Mouse (Mus musculus): ENCODE data around the gene Lmnb2. TPM values are rescaled to one million over a fixed set of nuclear protein-coding genes. Genes with fewer than 3 reads are reported as not detected.

Lmnb2 gene
- polyA plus RNA-seq, 1 experiment from 2014 or later, result 30.9 TPM

DNA sequence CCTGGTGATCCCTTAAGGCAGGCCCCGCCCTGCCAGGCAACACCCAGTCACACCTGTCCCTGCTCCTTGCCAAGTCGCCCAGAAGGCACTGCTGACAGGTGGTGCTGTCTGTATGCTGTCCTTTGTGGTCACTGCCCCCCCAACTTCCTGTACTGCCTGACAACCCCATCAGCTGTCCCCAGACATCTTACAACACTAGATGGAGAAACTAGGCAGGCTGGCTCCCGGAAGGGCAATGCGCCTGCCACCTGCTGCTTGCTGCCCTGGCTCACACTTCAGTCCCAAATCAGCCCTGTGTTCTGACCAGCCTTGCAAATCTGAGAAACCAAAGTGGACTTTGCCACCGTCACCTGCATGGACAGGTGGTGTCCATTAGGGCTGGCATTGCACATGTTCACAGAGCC is 3.8 kb downstream of the Lmnb2 start:
- no peak overlapping the region for H3K9ac ChIP-seq (ENCODE audit: low read length)
- H3K4me3 ChIP-seq (ENCODE audit: low read depth, low read length), result no peak overlapping the region
- DNase-seq (ENCODE audit: low spot score) (no peak), ATAC-seq (replicated peaks; ENCODE audit: low FRiP score) (no peak)
- no peaks in the 10 kb centered on the region for H3K27me3 ChIP-seq (ENCODE audit: control insufficient read depth, insufficient read depth, low read length)
- no peak overlapping the region for H3K4me2 ChIP-seq (ENCODE audit: low read depth, low read length, severe bottlenecking)
- H3K4me1 ChIP-seq (replicated peaks; ENCODE audit: control insufficient read depth, insufficient read depth, low read length), result peaks cover 7% of the 10 kb centered on the region
- H3K9me3 ChIP-seq (ENCODE audit: control insufficient read depth, low read length), result no peaks in the 10 kb centered on the region
- H3K36me3 ChIP-seq (ENCODE audit: control insufficient read depth, insufficient read depth, low read length), result no peaks in the 10 kb centered on the region; the same call in 1 of the 2 replicates
- 88% methylated on average over 5 of the region's 5 CpGs for WGBS
- no peak overlapping the region for H3K27ac ChIP-seq (ENCODE audit: low read depth, low read length)

DNA sequence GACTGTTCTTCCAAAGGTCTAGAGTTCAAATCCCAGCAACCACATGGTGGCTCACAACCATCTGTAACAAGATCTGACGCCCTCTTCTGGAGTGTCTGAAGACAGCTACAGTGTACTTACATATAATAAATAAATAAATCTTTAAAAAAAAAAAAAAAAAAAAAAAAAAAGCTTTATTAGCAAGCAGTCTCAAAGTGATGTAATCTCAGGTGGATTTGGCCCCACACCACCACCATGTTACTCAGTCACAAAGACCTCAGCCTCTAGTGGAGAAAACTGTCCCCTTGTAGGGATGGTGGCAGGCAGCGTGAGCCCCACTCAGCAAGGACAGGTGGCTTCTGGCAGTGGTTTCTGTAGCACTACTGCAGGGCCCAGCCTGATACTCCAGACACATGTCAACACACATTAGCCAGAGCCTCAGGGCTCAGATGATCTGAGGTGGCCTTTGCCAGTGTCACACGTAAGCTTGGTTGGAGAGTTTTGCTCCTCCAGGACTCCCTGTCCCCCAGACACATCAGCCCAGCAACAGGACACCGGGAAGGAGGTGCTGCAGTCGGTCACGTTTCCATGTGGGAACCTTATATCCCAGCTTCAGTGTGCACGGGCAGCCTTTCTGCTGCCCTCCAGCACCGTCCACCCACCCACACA is 4.6 kb downstream of the Lmnb2 start:
- Histone ChIP-seq H3K9ac (ENCODE audit: low read length) (no peak overlapping the region), H3K27me3 (ENCODE audit: control insufficient read depth, insufficient read depth, low read length) (no peaks in the 10 kb centered on the region), H3K9me3 (ENCODE audit: control insufficient read depth, low read length) (no peaks in the 10 kb centered on the region), H3K4me3 (ENCODE audit: low read depth, low read length) (no peak overlapping the region), H3K36me3 (ENCODE audit: control insufficient read depth, insufficient read depth, low read length) (no peaks in the 10 kb centered on the region; the same call in 1 of the 2 replicates), H3K4me2 (ENCODE audit: low read depth, low read length, severe bottlenecking) (no peak overlapping the region), H3K27ac (ENCODE audit: low read depth, low read length) (no peak overlapping the region), H3K4me1 (replicated peaks; ENCODE audit: control insufficient read depth, insufficient read depth, low read length) (peaks cover 5% of the 10 kb centered on the region)
- WGBS, result 91% methylated on average over 7 of the region's 8 CpGs
- DNase-seq (ENCODE audit: low spot score), result no peak
- no peak for ATAC-seq (replicated peaks; ENCODE audit: low FRiP score)

DNA sequence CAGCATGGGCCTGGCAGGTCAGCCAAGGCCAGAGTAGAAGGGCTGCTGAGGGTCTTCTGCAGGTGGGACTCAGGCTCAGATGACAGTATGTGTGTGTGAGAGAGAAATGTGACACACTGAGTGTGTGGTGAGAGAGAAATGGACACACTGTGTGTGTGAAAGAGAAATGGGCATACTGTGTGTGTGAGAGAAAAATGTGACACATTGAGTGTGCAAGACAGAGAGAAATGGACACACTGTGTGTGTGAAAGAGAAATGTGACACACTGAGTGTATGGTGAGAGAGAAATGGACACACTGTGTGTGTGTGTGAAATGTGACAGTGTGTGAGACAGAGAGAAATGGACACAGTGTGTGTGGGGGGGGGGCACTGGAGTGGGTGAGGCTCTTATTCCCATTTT is 6.2 kb downstream of the Lmnb2 start:
- ATAC-seq (replicated peaks; ENCODE audit: low FRiP score), result no peak
- H3K4me2 ChIP-seq (ENCODE audit: low read depth, low read length, severe bottlenecking), result no peak overlapping the region
- H3K27me3 ChIP-seq (ENCODE audit: control insufficient read depth, insufficient read depth, low read length), result no peaks in the 10 kb centered on the region
- H3K4me1 ChIP-seq (replicated peaks; ENCODE audit: control insufficient read depth, insufficient read depth, low read length), result no peaks in the 10 kb centered on the region
- DNase-seq (ENCODE audit: low spot score), result no peak
- H3K9ac ChIP-seq (ENCODE audit: low read length), result no peak overlapping the region
- H3K27ac ChIP-seq (ENCODE audit: low read depth, low read length), result no peak overlapping the region
- no peak overlapping the region for H3K4me3 ChIP-seq (ENCODE audit: low read depth, low read length)
- no peaks in the 10 kb centered on the region for H3K9me3 ChIP-seq (ENCODE audit: control insufficient read depth, low read length)
- H3K36me3 ChIP-seq (ENCODE audit: control insufficient read depth, insufficient read depth, low read length), result peaks cover 7% of the 10 kb centered on the region

DNA sequence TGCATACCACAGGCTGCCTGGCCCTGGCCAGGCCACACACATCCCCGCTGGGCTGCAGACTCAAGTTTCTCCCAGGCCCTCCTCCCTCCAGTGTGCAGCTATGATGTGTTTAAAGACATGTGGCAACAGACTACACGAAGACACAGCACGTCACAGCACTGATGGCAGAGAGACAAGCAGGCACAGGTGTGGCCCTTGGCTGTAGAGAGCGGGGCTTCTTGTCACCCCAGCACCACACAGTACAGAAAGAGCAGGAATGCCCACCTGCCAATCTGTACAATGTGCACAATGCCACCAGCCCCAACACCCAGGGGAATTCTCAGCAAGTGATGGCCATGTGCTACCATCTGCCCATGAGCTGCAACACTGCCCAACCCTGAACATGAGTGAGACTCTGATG is 6.7 kb downstream of the Lmnb2 start:
- WGBS, result 97% methylated on average over 4 of the region's 4 CpGs
- no peaks in the 10 kb centered on the region for H3K9me3 ChIP-seq (ENCODE audit: control insufficient read depth, low read length)
- no peaks in the 10 kb centered on the region for H3K27me3 ChIP-seq (ENCODE audit: control insufficient read depth, insufficient read depth, low read length)
- H3K36me3 ChIP-seq (ENCODE audit: control insufficient read depth, insufficient read depth, low read length), result peaks cover 9% of the 10 kb centered on the region
- H3K4me3 ChIP-seq (ENCODE audit: low read depth, low read length), result no peak overlapping the region
- ATAC-seq (replicated peaks; ENCODE audit: low FRiP score) (no peak), DNase-seq (ENCODE audit: low spot score) (no peak)
- no peak overlapping the region for H3K9ac ChIP-seq (ENCODE audit: low read length)
- H3K4me2 ChIP-seq (ENCODE audit: low read depth, low read length, severe bottlenecking), result no peak overlapping the region
- H3K4me1 ChIP-seq (replicated peaks; ENCODE audit: control insufficient read depth, insufficient read depth, low read length), result no peaks in the 10 kb centered on the region
- no peak overlapping the region for H3K27ac ChIP-seq (ENCODE audit: low read depth, low read length)

DNA sequence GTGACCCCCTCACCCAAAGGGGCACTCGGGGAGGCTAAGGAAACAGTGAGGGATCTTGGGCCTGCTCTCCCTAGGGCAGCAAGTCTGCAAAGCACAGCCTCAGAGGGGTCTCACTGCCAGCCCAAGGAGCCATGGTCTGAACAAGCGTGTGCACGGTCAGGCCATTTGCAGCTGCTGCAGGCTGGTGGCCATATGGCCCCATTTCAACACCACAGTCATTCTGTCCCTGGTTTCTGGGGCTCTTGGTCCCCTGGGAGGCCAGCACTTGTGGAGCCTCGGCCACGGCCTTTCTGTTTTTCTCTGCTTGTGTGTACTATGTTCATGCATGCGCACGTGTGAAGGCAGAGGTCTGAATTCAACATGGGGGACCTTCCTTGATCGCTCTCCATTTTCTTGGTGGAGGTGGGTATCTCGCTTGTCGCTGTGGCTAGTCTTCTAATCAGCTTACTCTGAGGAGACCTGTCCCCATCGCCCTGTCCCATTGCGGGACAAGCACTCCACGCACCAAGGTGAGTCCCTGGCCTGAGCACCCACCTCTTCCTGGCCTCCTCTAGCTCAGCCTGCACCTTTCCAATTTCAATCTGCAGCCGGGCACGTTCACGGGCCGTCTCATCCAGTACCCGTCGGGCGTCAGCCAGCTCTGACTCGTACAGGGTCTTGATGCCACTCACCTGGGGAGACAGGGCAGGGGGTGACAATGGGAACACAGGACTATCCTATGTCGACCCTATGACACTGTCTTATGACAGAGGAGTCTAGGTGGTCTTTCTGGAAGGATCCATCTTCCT is 8.5 kb downstream of the Lmnb2 start:
- 96% methylated on average over 22 of the region's 22 CpGs for WGBS
- no peak overlapping the region for H3K4me2 ChIP-seq (ENCODE audit: low read depth, low read length, severe bottlenecking)
- no peaks in the 10 kb centered on the region for H3K4me1 ChIP-seq (replicated peaks; ENCODE audit: control insufficient read depth, insufficient read depth, low read length)
- DNase-seq (ENCODE audit: low spot score), result no peak
- H3K27ac ChIP-seq (ENCODE audit: low read depth, low read length), result no peak overlapping the region
- no peaks in the 10 kb centered on the region for H3K27me3 ChIP-seq (ENCODE audit: control insufficient read depth, insufficient read depth, low read length)
- no peak overlapping the region for H3K9ac ChIP-seq (ENCODE audit: low read length)
- H3K36me3 ChIP-seq (ENCODE audit: control insufficient read depth, insufficient read depth, low read length), result peaks cover 10% of the 10 kb centered on the region
- no peak overlapping the region for H3K4me3 ChIP-seq (ENCODE audit: low read depth, low read length)
- H3K9me3 ChIP-seq (ENCODE audit: control insufficient read depth, low read length), result no peaks in the 10 kb centered on the region
- no peak for ATAC-seq (replicated peaks; ENCODE audit: low FRiP score)

DNA sequence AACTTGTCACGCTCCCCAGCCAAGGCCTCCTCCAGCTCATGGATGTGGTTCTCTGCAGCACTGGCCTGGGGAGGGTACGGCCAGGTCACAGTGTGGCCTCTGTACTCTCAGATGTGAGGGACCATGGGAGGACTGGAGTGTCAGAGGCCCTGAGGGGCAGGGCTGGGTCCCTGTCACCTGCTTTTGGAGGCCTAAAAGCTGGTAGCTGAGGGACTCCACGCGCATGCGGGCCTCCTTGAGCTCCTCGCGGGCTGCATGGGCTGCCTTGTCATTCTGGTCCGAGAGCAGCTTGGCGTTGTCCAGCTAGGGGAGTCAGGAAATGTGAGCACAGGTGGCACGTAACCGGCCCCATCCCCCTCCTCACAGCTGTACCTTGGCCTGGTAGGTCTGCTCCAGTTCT is 13.3 kb downstream of the Lmnb2 start:
- no peak overlapping the region for H3K27ac ChIP-seq (ENCODE audit: low read depth, low read length)
- no peak overlapping the region for H3K4me3 ChIP-seq (ENCODE audit: low read depth, low read length)
- WGBS, result 94% methylated on average over 11 of the region's 11 CpGs
- peaks cover 12% of the 10 kb centered on the region for H3K36me3 ChIP-seq (ENCODE audit: control insufficient read depth, insufficient read depth, low read length)
- H3K4me2 ChIP-seq (ENCODE audit: low read depth, low read length, severe bottlenecking), result no peak overlapping the region
- no peak overlapping the region for H3K9ac ChIP-seq (ENCODE audit: low read length)
- peaks cover 2% of the 10 kb centered on the region for H3K4me1 ChIP-seq (replicated peaks; ENCODE audit: control insufficient read depth, insufficient read depth, low read length)
- no peak for ATAC-seq (replicated peaks; ENCODE audit: low FRiP score)
- DNase-seq (ENCODE audit: low spot score), result peak; percentile 51
- H3K27me3 ChIP-seq (ENCODE audit: control insufficient read depth, insufficient read depth, low read length), result no peaks in the 10 kb centered on the region
- H3K9me3 ChIP-seq (ENCODE audit: control insufficient read depth, low read length), result no peaks in the 10 kb centered on the region

GRCm38 (mm10) chr10:80904004-80904693 is 13.9 kb downstream of the Lmnb2 start:
- no peak overlapping the region for H3K4me3 ChIP-seq (ENCODE audit: low read depth, low read length)
- H3K4me1 ChIP-seq (replicated peaks; ENCODE audit: control insufficient read depth, insufficient read depth, low read length), result peaks cover 8% of the 10 kb centered on the region
- no peak for ATAC-seq (replicated peaks; ENCODE audit: low FRiP score)
- no peak overlapping the region for H3K27ac ChIP-seq (ENCODE audit: low read depth, low read length)
- H3K27me3 ChIP-seq (ENCODE audit: control insufficient read depth, insufficient read depth, low read length), result no peaks in the 10 kb centered on the region
- H3K36me3 ChIP-seq (ENCODE audit: control insufficient read depth, insufficient read depth, low read length), result peaks cover 12% of the 10 kb centered on the region
- no peak overlapping the region for H3K9ac ChIP-seq (ENCODE audit: low read length)
- H3K9me3 ChIP-seq (ENCODE audit: control insufficient read depth, low read length), result no peaks in the 10 kb centered on the region
- peak; percentile 48 for DNase-seq (ENCODE audit: low spot score)
- WGBS, result 89% methylated on average over 28 of the region's 28 CpGs
- no peak overlapping the region for H3K4me2 ChIP-seq (ENCODE audit: low read depth, low read length, severe bottlenecking)

DNA sequence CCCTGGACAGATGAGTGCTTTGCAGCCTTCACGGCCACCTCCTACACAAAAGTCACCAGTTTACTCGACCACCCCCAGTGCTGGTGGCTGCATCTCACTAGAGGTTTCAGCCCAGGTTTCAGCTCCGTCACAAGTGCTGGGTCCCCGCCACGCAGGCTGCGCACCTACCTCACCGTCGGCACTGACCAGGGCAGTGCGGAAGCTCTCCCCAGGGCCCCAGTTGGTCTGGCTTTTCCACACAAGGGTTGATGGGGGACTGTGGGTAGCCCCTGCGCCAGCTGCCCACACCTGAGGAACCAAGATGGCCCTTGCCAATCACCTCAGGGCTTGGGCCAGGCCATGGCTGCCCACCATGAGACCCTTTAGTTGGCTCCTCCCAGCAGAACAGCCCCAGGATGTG is 14.8 kb downstream of the Lmnb2 start:
- no peak for DNase-seq (ENCODE audit: low spot score)
- H3K4me2 ChIP-seq (ENCODE audit: low read depth, low read length, severe bottlenecking), result no peak overlapping the region
- no peak overlapping the region for H3K9ac ChIP-seq (ENCODE audit: low read length)
- ATAC-seq (replicated peaks; ENCODE audit: low FRiP score), result no peak
- H3K27ac ChIP-seq (ENCODE audit: low read depth, low read length), result no peak overlapping the region
- no peaks in the 10 kb centered on the region for H3K9me3 ChIP-seq (ENCODE audit: control insufficient read depth, low read length)
- H3K27me3 ChIP-seq (ENCODE audit: control insufficient read depth, insufficient read depth, low read length), result no peaks in the 10 kb centered on the region
- H3K36me3 ChIP-seq (ENCODE audit: control insufficient read depth, insufficient read depth, low read length), result peaks cover 12% of the 10 kb centered on the region
- H3K4me1 ChIP-seq (replicated peaks; ENCODE audit: control insufficient read depth, insufficient read depth, low read length), result peaks cover 8% of the 10 kb centered on the region
- H3K4me3 ChIP-seq (ENCODE audit: low read depth, low read length), result no peak overlapping the region
- WGBS, result 93% methylated on average over 10 of the region's 10 CpGs
